Mouse (Mus musculus): ENCODE measurements around the gene Pdilt.

Pdilt gene

DNA sequence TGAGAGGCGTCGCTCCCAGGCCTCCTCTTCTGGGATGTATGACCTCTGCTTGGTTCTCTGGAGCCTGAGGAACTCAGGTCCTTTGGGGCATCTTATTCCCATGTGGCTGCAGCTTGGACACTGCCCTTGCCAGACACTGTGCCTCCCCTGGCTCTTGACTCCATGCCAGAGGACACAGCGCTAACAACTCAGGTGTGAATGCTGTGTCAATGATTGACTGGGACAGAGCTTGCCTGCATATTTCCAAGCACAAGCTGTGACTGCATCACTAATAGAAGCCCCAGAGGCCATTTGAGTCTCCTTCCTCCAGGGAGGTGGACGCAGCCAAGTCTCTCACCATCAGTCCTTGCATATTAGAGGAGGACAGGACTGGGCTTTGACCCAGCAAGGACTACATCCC, 12.1 kb downstream of the Pdilt start:
- DNase-seq (ENCODE audit: low spot score in 2 of 2): no peak

DNA sequence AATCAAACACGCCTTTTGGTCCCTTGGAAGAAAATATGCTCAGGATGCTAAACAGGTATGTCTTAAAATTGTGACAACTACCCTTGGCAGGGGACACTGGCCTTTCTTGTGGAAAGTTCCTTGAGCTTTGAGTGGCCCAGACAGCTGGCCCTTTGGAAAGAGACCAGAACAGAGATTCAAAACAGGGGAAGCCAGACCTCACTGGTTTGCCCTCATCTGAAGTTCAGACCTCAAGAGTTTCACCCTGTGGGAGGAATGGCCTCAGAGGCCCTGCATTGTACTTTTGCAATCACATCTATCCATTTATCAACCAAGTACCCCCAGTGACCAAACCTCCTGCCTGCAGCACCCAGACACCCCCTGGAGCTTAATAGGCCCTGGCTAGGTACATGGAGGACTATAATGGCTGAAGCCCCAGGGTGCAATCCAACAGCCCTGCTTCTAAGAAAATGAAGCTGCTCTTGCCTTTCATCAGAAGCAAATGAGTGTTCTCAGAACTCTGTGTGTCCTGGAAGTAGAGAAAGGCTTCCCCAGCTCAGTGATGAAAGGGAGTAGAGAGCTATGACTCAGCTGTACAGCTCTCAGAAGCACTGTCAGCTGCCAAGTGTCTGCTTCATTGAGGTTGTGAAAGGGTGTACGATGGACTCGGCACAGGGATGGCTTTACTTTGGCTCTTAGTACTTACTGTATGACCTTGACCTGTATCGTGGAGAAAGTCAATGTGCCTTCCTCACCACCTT, 33.1 kb downstream of the Pdilt start:
- no peak for DNase-seq (ENCODE audit: low spot score in 2 of 2)

DNA sequence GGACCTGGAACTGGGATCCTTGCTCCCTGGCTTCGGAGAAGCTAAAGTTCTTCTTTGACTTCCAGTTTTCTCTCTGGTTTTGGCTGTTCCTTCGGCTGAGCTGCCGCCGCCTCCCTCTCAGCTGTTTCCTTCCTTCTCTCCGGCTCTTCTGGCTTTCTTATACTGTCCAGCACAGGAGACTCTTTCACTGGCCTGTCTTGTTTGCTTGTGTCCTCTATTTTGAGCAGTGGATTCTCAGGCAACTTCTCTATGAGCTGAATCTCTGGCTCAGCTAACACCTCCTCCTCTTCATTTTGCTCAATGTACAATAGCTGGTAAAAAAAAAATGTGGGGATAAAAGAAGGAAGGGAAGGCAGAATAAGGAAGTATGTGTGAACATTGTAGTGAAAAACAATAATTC, 36.6 kb downstream of the Pdilt start:
- no peak for DNase-seq (ENCODE audit: low spot score in 2 of 2)

DNA sequence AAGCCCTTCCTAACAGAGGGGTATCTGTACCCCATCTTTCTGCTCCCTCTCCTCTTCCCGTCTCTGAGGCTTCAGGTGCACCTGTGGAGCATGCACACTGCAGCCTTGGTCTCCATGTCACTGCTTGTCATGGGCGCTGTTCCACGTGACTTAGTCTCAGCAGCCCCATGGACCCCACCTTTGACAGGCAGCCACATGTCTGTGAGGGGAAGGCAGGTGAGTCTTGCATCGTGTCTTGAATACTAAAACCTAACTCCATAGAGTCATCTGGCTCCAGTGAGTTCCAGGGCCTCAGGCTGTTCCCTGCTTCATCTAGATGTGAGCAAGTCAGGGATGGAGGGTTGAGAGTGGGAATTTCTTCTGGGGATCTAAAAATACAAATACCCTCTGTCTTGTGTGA, 39.1 kb downstream of the Pdilt start:
- DNase-seq (ENCODE audit: low spot score in 2 of 2): no peak

DNA sequence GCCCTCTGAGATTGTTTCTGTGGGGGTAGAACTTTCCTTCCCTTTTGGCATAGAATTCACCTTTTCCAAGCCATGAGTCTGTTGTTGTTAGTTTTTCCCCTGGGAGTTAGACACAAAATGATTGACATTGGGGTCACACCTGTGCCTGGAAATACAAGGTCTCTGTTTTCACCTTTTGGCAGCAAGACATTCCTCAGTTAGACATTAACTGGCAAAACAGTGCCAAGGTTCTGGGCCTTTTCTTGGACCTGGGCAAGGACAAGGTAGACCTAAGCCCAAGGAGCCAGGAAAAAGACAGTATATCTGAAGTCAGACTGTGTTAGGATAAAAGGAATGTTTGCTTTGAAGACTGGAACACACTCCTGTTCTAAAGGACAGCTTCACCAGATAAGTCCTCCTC, 44.0 kb downstream of the Pdilt start, which contains the start of gene Umod:
TSS of gene Umod (minus strand) at position 27 of the 400 bp plus-strand sequence.
- no peak for DNase-seq (ENCODE audit: low spot score in 2 of 2)

DNA sequence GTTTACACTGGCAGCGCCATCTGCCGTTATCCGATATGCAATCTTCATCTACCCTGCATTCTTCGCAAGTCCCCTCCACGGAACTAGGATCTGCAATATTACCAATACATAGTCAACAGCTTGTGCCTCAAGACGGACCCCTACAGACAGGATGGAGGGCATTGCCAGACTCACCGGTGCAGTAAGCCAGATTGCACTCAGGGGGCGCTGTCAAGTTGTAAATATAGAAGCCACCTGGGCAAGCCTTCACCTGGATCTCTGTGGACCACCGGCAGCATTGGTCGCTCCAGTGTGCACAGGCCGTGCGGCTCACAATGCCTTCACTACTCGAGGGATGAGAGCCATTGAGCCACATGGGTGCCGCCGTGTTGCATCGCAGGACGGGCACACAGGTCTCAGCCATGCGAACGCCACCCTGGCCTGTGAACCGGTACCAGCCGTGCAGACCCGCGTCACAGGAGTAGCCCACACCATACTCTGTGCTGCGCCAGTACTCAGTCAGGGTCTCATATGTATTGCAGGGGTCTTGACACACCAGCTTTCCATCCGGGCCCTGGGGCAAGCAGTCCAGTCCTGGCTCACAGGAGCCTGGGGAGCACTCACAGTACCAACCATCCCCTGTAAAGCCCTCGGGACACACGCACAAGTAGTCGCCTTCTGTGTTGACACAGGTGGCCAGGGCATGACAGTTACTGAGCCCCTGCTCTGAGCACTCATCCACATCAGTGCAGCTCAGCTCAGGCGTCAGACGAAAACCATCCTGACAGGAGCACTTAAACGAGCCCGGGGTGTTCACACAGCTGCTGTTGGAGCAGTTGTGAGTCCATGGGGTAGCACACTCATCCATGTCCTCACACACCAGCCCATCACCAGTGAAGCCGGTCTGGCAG, 46.5 kb downstream of the Pdilt start:
- no peak for DNase-seq (ENCODE audit: low spot score in 2 of 2)

DNA sequence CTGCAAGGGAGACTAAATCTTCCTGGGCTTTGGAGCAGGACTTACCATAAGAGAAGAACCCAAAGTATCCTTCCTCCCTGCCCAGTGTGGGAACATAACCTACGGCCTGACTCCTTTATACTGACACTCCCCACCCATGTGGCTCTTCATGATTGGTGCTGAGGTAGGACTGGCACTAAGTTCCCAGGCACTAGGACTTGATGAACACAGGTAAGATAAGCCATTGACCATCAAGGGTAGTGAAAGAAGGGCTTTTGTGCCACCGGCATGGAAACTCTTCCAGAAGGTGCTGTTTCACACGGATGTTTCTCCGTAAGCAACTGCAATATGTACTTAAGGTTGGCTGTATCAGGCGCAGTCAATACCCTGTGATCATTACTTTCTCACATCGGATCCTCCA, 64.1 kb downstream of the Pdilt start, which contains the start of gene Gp2:
TSS of gene Gp2 (minus strand) at position 101 of the 400 bp plus-strand sequence.
- DNase-seq (ENCODE audit: low spot score in 2 of 2): no peak

DNA sequence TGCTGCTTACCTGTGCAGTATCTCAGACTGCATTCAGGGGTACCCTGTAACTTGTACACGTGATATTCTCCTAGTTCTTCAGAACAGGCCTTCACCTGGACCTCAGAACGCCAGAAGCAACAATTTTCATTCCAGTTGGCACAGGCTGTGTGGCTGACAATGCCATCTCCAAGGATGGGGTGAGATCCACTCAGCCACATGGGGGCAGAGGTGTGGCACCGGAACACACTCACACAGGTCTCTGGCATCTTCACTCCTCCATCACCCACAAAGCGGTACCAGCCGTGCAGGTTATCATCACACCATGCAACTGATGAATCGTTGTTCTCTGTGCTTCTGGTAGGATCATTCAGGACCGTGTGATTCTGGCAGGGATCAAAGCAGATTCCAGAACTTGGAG, 69.1 kb downstream of the Pdilt start:
- DNase-seq (ENCODE audit: low spot score in 2 of 2): no peak

DNA sequence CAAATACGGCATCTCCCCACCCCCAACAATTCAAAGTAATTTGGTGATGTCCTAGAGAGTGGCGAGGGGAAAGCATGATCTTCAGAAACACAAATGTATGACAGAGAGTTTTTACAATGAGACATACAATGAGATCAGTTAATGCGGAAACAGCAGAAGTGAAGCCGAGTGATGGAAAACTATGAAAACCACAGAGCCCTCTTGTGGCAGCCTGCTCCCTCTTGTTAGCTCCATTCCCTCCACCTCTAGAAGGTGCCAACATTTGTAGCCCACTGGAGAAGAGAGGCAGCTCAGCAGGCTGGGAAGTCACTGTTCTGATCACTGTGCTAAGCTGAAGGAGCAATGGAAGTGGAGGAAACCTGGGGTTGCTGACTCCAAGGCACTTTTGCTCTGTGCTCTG, 79.4 kb downstream of the Pdilt start:
- DNase-seq (ENCODE audit: low spot score in 2 of 2): no peak

DNA sequence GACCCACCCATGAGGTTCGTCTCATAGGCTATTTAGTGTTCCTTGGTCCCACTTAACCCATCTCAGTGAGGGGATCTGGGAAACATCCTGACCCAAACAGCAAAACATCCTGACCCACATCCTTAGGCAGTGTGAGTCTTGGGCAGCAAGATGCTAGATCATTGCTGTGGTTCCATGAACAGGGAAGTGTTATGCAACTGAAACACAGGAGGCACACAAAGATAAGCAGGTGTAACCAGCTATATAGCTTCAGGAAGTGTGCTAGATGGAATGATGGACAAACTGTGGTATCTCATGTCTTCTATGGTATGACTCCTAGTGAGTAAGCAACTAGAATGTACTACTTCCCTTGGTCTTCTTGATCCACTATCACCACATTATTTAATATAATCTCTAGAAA, 81.4 kb downstream of the Pdilt start:
- DNase-seq (ENCODE audit: low spot score in 2 of 2): no peak
